Mouse (Mus musculus) activated CD4-positive, CD25-positive, alpha-beta regulatory T cell, adult 4 months (primary cell): ENCODE data around the gene Sympk. TPM values are rescaled to one million over a fixed set of nuclear protein-coding genes. Genes with fewer than 3 reads are reported as not detected.

ENCODE experiments used
- polyA plus RNA-seq, 2 experiments: library from polyadenylated mRNA; unstranded; fragments of 100-300 nt; shearing (Covaris generic); gene quantifications; one replicate each; pipeline ENCODE4 v1.2.1; 2017

The Sympk gene
- polyA plus RNA-seq, 2 experiments from 2014 or later: 10.0 to 10.3 TPM

Other genes starting within 250 kb of the Sympk start
- gene Psg19, start 225.9 kb upstream of the Sympk start, polyA plus RNA-seq: not detected
- not detected for gene Psg17, start 202.8 kb upstream of the Sympk start, polyA plus RNA-seq
- not detected for gene Mill2, start 184.4 kb upstream of the Sympk start, polyA plus RNA-seq
- 100 to 1,000 TPM; 275 to 290 TPM for gene Pglyrp1, start 153.0 kb upstream of the Sympk start, polyA plus RNA-seq
- gene Ccdc61, start 114.0 kb upstream of the Sympk start, polyA plus RNA-seq: 1 to 10 TPM; 5.3 to 9.2 TPM
- gene Nova2, start 98.5 kb upstream of the Sympk start, polyA plus RNA-seq: not detected
- under 1 TPM in 1 of 2 experiments, not detected in 1; 0.31 TPM for gene Nanos2, start 37.0 kb upstream of the Sympk start, polyA plus RNA-seq
- 1 to 10 TPM; 2.2 to 2.8 TPM for gene Mypop, start 33.1 kb upstream of the Sympk start, polyA plus RNA-seq
- 1 to 10 TPM; 2.0 to 3.0 TPM for gene Irf2bp1, start 20.3 kb upstream of the Sympk start, polyA plus RNA-seq
- under 1 TPM in 1 of 2 experiments, not detected in 1; 0.16 TPM for gene Foxa3, start 839 bp upstream of the Sympk start, polyA plus RNA-seq
- gene Rsph6a, start 30.3 kb downstream of the Sympk start, polyA plus RNA-seq: not detected
- gene Dmwd, start 51.9 kb downstream of the Sympk start, polyA plus RNA-seq: not detected
- not detected for gene Dmpk, start 59.5 kb downstream of the Sympk start, polyA plus RNA-seq
- gene Six5, start 70.2 kb downstream of the Sympk start, polyA plus RNA-seq: under 1 TPM in 1 of 2 experiments, not detected in 1; 0.25 TPM
- gene Gm4969, start 94.0 kb downstream of the Sympk start, polyA plus RNA-seq: not detected
- 10 to 100 TPM; 17.1 to 17.7 TPM for gene Fbxo46, start 95.5 kb downstream of the Sympk start, polyA plus RNA-seq
- 10 to 100 TPM in 1 of 2 experiments, 1 to 10 TPM in 1; 8.9 to 11.6 TPM for gene Qpctl, start 124.9 kb downstream of the Sympk start, polyA plus RNA-seq
- 10 to 100 TPM; 85.2 to 96.5 TPM for gene Snrpd2, start 125.3 kb downstream of the Sympk start, polyA plus RNA-seq
- gene Gipr, start 141.8 kb downstream of the Sympk start, polyA plus RNA-seq: not detected
- gene Eml2, start 152.0 kb downstream of the Sympk start, polyA plus RNA-seq: 10 to 100 TPM in 1 of 2 experiments, 1 to 10 TPM in 1; 5.2 to 16.9 TPM
- gene Gpr4, start 188.2 kb downstream of the Sympk start, polyA plus RNA-seq: under 1 TPM in 1 of 2 experiments, not detected in 1; 0.30 TPM
- 10 to 100 TPM; 16.6 to 16.9 TPM for gene Opa3, start 204.0 kb downstream of the Sympk start, polyA plus RNA-seq
- gene Vasp, start 247.4 kb downstream of the Sympk start, polyA plus RNA-seq: 100 to 1,000 TPM in 1 of 2 experiments, 10 to 100 TPM in 1; 96.0 to 113 TPM